Mouse (Mus musculus) monocyte, adult 5-6 weeks (primary cell): ENCODE results near the gene Rae1. TPM values are rescaled to one million over a fixed set of nuclear protein-coding genes. Genes with fewer than 3 reads are reported as not detected.

ENCODE experiments used
- ATAC-seq: fragments of 153-309, 156-312 bp; replicated peaks from 2 replicates; pipeline ENCODE4 v1.8.0; 2017; ENCODE audit warnings: mild to moderate bottlenecking; ENCODE audit not compliant: low TSS enrichment, insufficient number of reproducible peaks, severe bottlenecking, poor library complexity, low FRiP score
- total RNA-seq: library from RNA; stranded (forward); fragments of 200-1000, 200-491, 200-594 nt; gene quantifications from 3 replicates; pipeline ENCODE4 v1.2.3, GENCODE M21; 2017

Rae1 gene
- total RNA-seq, 1 experiment from 2014 or later, result 46.6 TPM

- ATAC-seq, result no peak
Observed at GRCm38 (mm10) chr2:173023966-173024365, 24.0 kb downstream of the Rae1 start.

GRCm38 (mm10) chr2:173024392-173024791 is 24.5 kb downstream of the Rae1 start:
- no peak for ATAC-seq

- ATAC-seq, result no peak
Observed at GRCm38 (mm10) chr2:173024938-173025337, 25.0 kb downstream of the Rae1 start.

GRCm38 (mm10) chr2:173026286-173026685 is 26.4 kb downstream of the Rae1 start:
- ATAC-seq, result no peak

- ATAC-seq, result peak; percentile 15; the same call in 1 of the 2 replicates
Observed at GRCm38 (mm10) chr2:173026688-173027131, 26.8 kb downstream of the Rae1 start.

- no peak for ATAC-seq
Observed at GRCm38 (mm10) chr2:173027169-173027823, 27.4 kb downstream of the Rae1 start.

- ATAC-seq, result no peak
Observed at GRCm38 (mm10) chr2:173027824-173028495, 28.0 kb downstream of the Rae1 start.

- no peak for ATAC-seq
Observed at GRCm38 (mm10) chr2:173028508-173029031, 28.7 kb downstream of the Rae1 start.

GRCm38 (mm10) chr2:173030591-173031338 is 30.8 kb downstream of the Rae1 start:
- no peak for ATAC-seq

GRCm38 (mm10) chr2:173033531-173033930 is 33.6 kb downstream of the Rae1 start:
- ATAC-seq, result 0 out of 2 replicates have a peak, but pooled peaks have one; percentile 5

- ATAC-seq, result no peak
Observed at GRCm38 (mm10) chr2:173034998-173035397, 35.1 kb downstream of the Rae1 start.

GRCm38 (mm10) chr2:173035653-173036052 is 35.7 kb downstream of the Rae1 start:
- ATAC-seq, result no peak

- ATAC-seq, result no peak
Observed at GRCm38 (mm10) chr2:173036055-173036454, 36.1 kb downstream of the Rae1 start.

- no peak for ATAC-seq
Observed at GRCm38 (mm10) chr2:173036611-173037010, 36.7 kb downstream of the Rae1 start.

GRCm38 (mm10) chr2:173037347-173037746 is 37.4 kb downstream of the Rae1 start:
- ATAC-seq, result no peak

GRCm38 (mm10) chr2:173037827-173038607 is 38.1 kb downstream of the Rae1 start:
- no peak for ATAC-seq

GRCm38 (mm10) chr2:173039041-173039440 is 39.1 kb downstream of the Rae1 start:
- no peak for ATAC-seq

- peak; percentile 19; the same call in 1 of the 2 replicates for ATAC-seq
Observed at GRCm38 (mm10) chr2:173040803-173041202, 40.9 kb downstream of the Rae1 start.

- ATAC-seq, result no peak
Observed at GRCm38 (mm10) chr2:173041242-173041641, 41.3 kb downstream of the Rae1 start.
